Mouse (Mus musculus) lung, postnatal 10 days (tissue): ENCODE results near the gene Tfb2m.
A peak's percentile ranks its signal among the peaks of the same experiment; 100 is the strongest.

Experiments used
- DNase-seq: peaks from one replicate; pipeline ENCODE4 v3.0.0; 2021

Gene Tfb2m

DNA sequence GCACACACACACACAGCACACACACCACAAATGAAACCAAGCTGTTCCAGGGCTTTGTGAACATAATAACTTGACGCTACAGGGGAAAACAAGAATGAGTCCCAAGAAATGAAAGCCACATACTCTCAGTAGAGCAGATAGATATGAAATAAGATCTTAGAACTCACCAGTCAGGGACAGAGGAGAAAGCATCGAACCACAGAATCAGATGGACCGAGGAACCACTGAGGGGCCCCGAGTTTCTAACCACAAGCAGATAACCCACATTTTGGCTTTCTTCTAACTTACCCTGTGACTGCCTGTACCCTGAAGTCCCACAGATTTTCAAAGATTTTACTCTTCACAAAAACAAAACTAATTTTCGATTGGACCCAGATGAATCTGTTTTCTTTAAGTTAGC lies 53.2 kb downstream of the Tfb2m start:
- DNase-seq: no peak

DNA sequence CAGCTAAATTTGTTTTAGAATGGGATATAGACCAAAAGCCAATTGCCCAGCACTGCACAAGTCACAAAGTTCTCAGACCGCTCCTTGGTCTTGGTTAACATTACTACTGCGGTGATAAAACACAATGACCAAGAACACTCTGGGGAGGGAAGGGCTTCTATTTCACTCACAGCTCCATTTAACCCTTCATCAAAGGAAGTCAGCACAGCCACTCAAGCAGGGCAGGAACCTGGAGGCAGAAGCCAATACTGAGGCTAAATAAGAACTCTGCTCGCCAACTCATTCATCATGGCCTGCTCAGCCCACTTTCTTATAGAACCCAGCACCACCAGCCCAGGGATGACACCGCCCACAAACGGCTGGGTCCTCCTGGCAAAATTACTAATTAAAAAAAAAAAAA lies 57.5 kb downstream of the Tfb2m start:
- no peak for DNase-seq

GRCm38 (mm10) chr1:179487990-179488389 lies 58.1 kb downstream of the Tfb2m start:
- DNase-seq: no peak

DNA sequence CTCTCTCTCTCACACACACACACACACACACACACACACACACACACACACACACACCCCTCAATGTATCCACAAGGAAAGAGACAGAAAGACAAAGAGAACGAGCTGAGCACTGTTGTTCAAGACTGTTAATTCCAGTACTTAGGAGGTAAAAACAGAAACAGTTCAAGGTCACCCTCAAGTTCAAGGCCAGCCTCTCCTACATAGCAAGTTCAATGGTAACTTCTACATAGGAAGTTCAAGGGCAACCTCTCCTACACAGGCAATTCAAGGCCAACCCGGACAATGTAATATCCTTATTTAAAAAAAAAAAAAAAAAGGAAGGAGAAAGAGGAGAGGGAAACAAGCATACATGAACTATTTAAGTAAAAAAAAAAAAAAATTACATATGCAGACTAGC lies 58.8 kb downstream of the Tfb2m start:
- no peak for DNase-seq

DNA sequence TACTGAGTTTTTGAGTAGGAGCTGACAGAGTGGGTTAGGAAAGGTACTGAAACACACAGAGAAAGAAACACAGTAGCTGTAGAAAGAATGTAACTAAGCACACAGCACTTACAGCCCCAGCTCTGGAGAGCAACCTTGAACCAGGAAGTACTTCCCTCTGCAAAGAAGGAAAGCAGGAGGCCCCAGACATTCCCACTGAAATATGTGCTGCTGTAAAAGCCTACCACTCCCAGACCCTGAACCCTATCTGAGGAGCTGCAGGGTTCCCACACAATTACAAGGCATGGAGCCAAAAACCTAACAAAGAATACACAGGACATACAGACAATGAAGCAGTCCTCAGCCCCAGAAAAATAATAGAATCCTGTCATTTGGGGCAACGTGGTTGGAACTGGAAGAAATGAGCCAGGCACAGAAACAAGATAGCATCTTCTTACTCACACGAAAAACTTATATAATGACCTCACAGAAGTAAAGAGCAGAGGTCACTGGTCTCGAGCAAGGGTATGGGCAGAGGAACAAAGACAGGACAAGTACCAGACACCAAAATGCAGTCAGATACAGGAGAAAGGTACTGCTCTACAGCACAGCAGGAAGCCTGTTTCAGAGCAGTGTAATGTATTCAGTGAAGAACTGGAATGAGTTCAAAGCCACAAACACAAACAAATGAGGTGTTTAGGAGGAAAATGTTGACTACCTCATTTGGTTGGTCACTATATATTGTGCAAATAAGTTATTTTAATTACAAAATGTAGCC lies 60.1 kb downstream of the Tfb2m start:
- peak; percentile 17 for DNase-seq

- no peak for DNase-seq
These were observed 65.2 kb downstream of the Tfb2m start for GRCm38 (mm10) chr1:179480862-179481261.
